Mouse (Mus musculus): ENCODE measurements at regions not wholly inside any gene's neighbourhood (a gene's known extent, or its start where the extent isn't known, plus 50 kb on each side); places are given as distances from the start of the nearest gene placed in this dataset.
A peak's percentile ranks its signal among the peaks of the same experiment; 100 is the strongest.

- H3K27me3 ChIP-seq (replicated peaks) = no peaks in the 10 kb centered on the region
- no peaks in the 10 kb centered on the region for H3K36me3 ChIP-seq (replicated peaks in 1 of 2; ENCODE audit: control insufficient read depth in 1 of 2, insufficient read depth in 1 of 2, low read length in 1 of 2)
- TF ChIP-seq IRF4 (IDR thresholded peaks at IDR 0.05; ENCODE audit: low read depth, low read length) = no peak
- peak; percentile 66 for TF ChIP-seq BHLHE40 (IDR thresholded peaks at IDR 0.05; ENCODE audit: low read depth, low read length)
- TF ChIP-seq NRF1 (IDR thresholded peaks at IDR 0.05; ENCODE audit: low read depth, low read length) = no peak
- TF ChIP-seq USF2 (conservative IDR thresholded peaks at IDR 0.05; ENCODE audit: low read depth, low read length) = no peak
- TF ChIP-seq ZKSCAN1 (IDR thresholded peaks at IDR 0.05; ENCODE audit: borderline replicate concordance, low read depth, low read length) = no peak
- no peak for TF ChIP-seq SIN3A (IDR thresholded peaks at IDR 0.05; ENCODE audit: low read length)
- TF ChIP-seq ZNF384 (IDR thresholded peaks at IDR 0.05; ENCODE audit: low read depth, low read length) = no peak
- no peak overlapping the region for H3K27ac ChIP-seq (ENCODE audit: insufficient read depth, low read depth)
- peaks cover 5 to 7% of the 10 kb centered on the region in 2 experiments; a peak in 2 of 4 replicates for H3K4me1 ChIP-seq (ENCODE audit: control insufficient read depth in 1 of 2, insufficient read depth in 2 of 2)
- H3K9me3 ChIP-seq (replicated peaks; ENCODE audit: low read length) = no peaks in the 10 kb centered on the region
- H3K4me3 ChIP-seq (replicated peaks in 1 of 3; ENCODE audit: low read depth in 2 of 3, low read length in 2 of 3, poor library complexity in 1 of 3) = no peak overlapping the region
- in situ Hi-C loops (cut with MboI; ENCODE audit: low pct_ligation_motif_present, low pct_unique_long_range_greater_than_20kb, low sequenced_read_pairs) (no loop called here), dilution Hi-C loops (cut with MboI; ENCODE audit: extremely low pct_ligation_motif_present, extremely low pct_unique_long_range_greater_than_20kb, low sequenced_read_pairs) (no loop called here)
- DNase-seq (ENCODE audit: extremely low read depth) = no peak
- H3K79me2 ChIP-seq (replicated peaks; ENCODE audit: control insufficient read depth, extremely low read depth, insufficient read depth, poor library complexity, severe bottlenecking) = no peaks in the 10 kb centered on the region
- H3K9ac ChIP-seq (ENCODE audit: insufficient read depth, low read depth) = no peak overlapping the region
- H3K4me2 ChIP-seq (ENCODE audit: insufficient read depth, low read depth, poor library complexity, severe bottlenecking) = no peak overlapping the region; the same call in 1 of the 2 replicates
Measured at GRCm38 (mm10) chr12:73846672-73847071, 54.5 kb upstream of the Hif1a start.

- peaks cover 0 to 2% of the 10 kb centered on the region in 2 experiments; a peak in 2 of 4 replicates for H3K4me1 ChIP-seq (ENCODE audit: control insufficient read depth in 1 of 2, insufficient read depth in 2 of 2)
- no peaks in the 10 kb centered on the region for H3K79me2 ChIP-seq (replicated peaks; ENCODE audit: control insufficient read depth, extremely low read depth, insufficient read depth, poor library complexity, severe bottlenecking)
- no peaks in the 10 kb centered on the region for H3K9me3 ChIP-seq (replicated peaks; ENCODE audit: low read length)
- no peak for TF ChIP-seq EP300 (IDR thresholded peaks at IDR 0.05; ENCODE audit: low read length)
- no peak for TF ChIP-seq MAZ (IDR thresholded peaks at IDR 0.05; ENCODE audit: low read depth, low read length)
- no peak for TF ChIP-seq BHLHE40 (IDR thresholded peaks at IDR 0.05; ENCODE audit: low read depth, low read length)
- no peak for TF ChIP-seq ZMIZ1 (IDR thresholded peaks at IDR 0.05; ENCODE audit: low read depth, low read length)
- TF ChIP-seq CTCF (conservative IDR thresholded peaks at IDR 0.05 in 1 of 2, IDR thresholded peaks at IDR 0.05 in 1 of 2; ENCODE audit: low read depth in 2 of 2, low read length in 2 of 2) = no peak
- no peak for TF ChIP-seq MYC (IDR thresholded peaks at IDR 0.05; ENCODE audit: low read depth, low read length)
- no peak for TF ChIP-seq UBTF (IDR thresholded peaks at IDR 0.05; ENCODE audit: low read depth, low read length)
- TF ChIP-seq JUND (conservative IDR thresholded peaks at IDR 0.05; ENCODE audit: low read depth, low read length) = no peak
- TF ChIP-seq TCF12 (IDR thresholded peaks at IDR 0.05; ENCODE audit: low read depth, low read length) = no peak
- TF ChIP-seq CHD1 (IDR thresholded peaks at IDR 0.05; ENCODE audit: low read depth, low read length) = no peak
- TF ChIP-seq POLR2AphosphoS2 (IDR thresholded peaks at IDR 0.05; ENCODE audit: low read depth, low read length) = no peak
- TF ChIP-seq TBP (conservative IDR thresholded peaks at IDR 0.05; ENCODE audit: low read depth, low read length) = no peak
- TF ChIP-seq CHD2 (IDR thresholded peaks at IDR 0.05; ENCODE audit: low read length) = no peak
- TF ChIP-seq MAX (IDR thresholded peaks at IDR 0.05; ENCODE audit: low read length) = no peak
- DNase-seq (ENCODE audit: extremely low read depth) = no peak
- no peak overlapping the region for H3K27ac ChIP-seq (ENCODE audit: insufficient read depth, low read depth)
- H3K9ac ChIP-seq (ENCODE audit: insufficient read depth, low read depth) = no peak overlapping the region
- H3K36me3 ChIP-seq (replicated peaks in 1 of 2; ENCODE audit: control insufficient read depth in 1 of 2, insufficient read depth in 1 of 2, low read length in 1 of 2) = no peaks in the 10 kb centered on the region
- no peak overlapping the region for H3K4me2 ChIP-seq (ENCODE audit: insufficient read depth, low read depth, poor library complexity, severe bottlenecking)
- no peaks in the 10 kb centered on the region for H3K27me3 ChIP-seq (replicated peaks)
- dilution Hi-C loops (cut with MboI; ENCODE audit: extremely low pct_ligation_motif_present, extremely low pct_unique_long_range_greater_than_20kb, low sequenced_read_pairs) (no loop called here), in situ Hi-C loops (cut with MboI; ENCODE audit: low pct_ligation_motif_present, low pct_unique_long_range_greater_than_20kb, low sequenced_read_pairs) (no loop called here)
- H3K4me3 ChIP-seq (replicated peaks in 1 of 3; ENCODE audit: low read depth in 2 of 3, low read length in 2 of 3, poor library complexity in 1 of 3) = no peak overlapping the region
Measured at GRCm38 (mm10) chr12:73847336-73847735, 53.8 kb upstream of the Hif1a start.

Measured in CH12.LX (cell line).